Mouse (Mus musculus) lung, embryonic 14.5 days (tissue): Measurements from ENCODE around the gene Deup1. TPM values are rescaled to one million over a fixed set of nuclear protein-coding genes. Genes with fewer than 3 reads are reported as not detected.

Experiments used
- ATAC-seq: fragments of 200-750 bp; cut with Nextera tagmentation; 2 replicates; pipeline ENCODE4 v1.8.0; 2017; ENCODE audit warnings: mild to moderate bottlenecking, moderate TSS enrichment, moderate library complexity; ENCODE audit not compliant: insufficient read depth
- DNase-seq: peaks from one replicate; pipeline ENCODE4 v3.0.0-alpha.2; 2015
- H3K27ac ChIP-seq: fragments of 300-500 bp; sonication (generic); 2 replicates; pipeline ENCODE4 v1.5.1; 2014; ENCODE audit warnings: low read depth, mild to moderate bottlenecking, moderate library complexity
- H3K27me3 ChIP-seq: fragments of 300-500 bp; sonication (generic); 2 replicates; pipeline ENCODE4 v1.6.1; 2014; ENCODE audit warnings: low read length, control low read depth; ENCODE audit not compliant: insufficient read depth
- H3K36me3 ChIP-seq: fragments of 300-500 bp; sonication (generic); 2 replicates; pipeline ENCODE4 v1.6.1; 2014; ENCODE audit warnings: control low read depth; ENCODE audit not compliant: insufficient read depth
- H3K4me1 ChIP-seq: fragments of 300-500 bp; sonication (generic); 2 replicates; pipeline ENCODE4 v1.6.1; 2014; ENCODE audit warnings: antibody characterized with exemption, control low read depth; ENCODE audit not compliant: insufficient read depth
- H3K4me2 ChIP-seq: fragments of 300-500 bp; sonication (generic); 2 replicates; pipeline ENCODE4 v1.6.1; 2014; ENCODE audit warnings: mild to moderate bottlenecking
- H3K4me3 ChIP-seq: fragments of 300-500 bp; sonication (generic); 2 replicates; pipeline ENCODE4 v1.5.1; 2014; ENCODE audit warnings: low read depth, low read length
- H3K9ac ChIP-seq: fragments of 300-500 bp; sonication (generic); 2 replicates; pipeline ENCODE4 v1.6.1; 2014
- H3K9me3 ChIP-seq: fragments of 300-500 bp; sonication (generic); 2 replicates; pipeline ENCODE4 v1.6.1; 2016; ENCODE audit warnings: low read depth, low read length, control low read depth
- CTCF ChIP-seq: IDR thresholded peaks from 2 replicates; pipeline ENCODE4 v1.5.1; 2016; ENCODE audit warnings: antibody characterized with exemption, low read depth
- WGBS: fragments of 180-500 bp; shearing (Covaris S2); extraction: QIAGEN DNeasy Blood & Tissue Kit; methylation state at CpG from one replicate; pipeline ENCODE4 v1.1.7; 2014; 5-methylcytosine and 5-hydroxymethylcytosine counted together
- polyA plus RNA-seq: library from polyadenylated mRNA; unstranded; fragments of >200 nt; fragmentation: Nextera tagmentation; extraction: Ambion mirVana; gene quantifications from 2 replicates; pipeline ENCODE4 v1.2.1, GENCODE M21; 2014

Deup1 gene
- polyA plus RNA-seq, 1 experiment from 2014 or later: 1.1 TPM

GRCm38 (mm10) chr9:15587157-15587854 is 40.4 kb downstream of the Deup1 start:
- H3K27me3 ChIP-seq: no peaks in the 10 kb centered on the region
- ATAC-seq (no peak), DNase-seq (no peak)
- WGBS: 38% methylated on average over 6 of the region's 6 CpGs
- H3K9me3 ChIP-seq: no peaks in the 10 kb centered on the region
- H3K4me3 ChIP-seq: no peak overlapping the region
- no peak overlapping the region for H3K4me2 ChIP-seq
- no peak overlapping the region for H3K27ac ChIP-seq
- no peaks in the 10 kb centered on the region for H3K36me3 ChIP-seq
- H3K4me1 ChIP-seq: no peaks in the 10 kb centered on the region
- H3K9ac ChIP-seq: no peak overlapping the region
- no peak for TF ChIP-seq CTCF

GRCm38 (mm10) chr9:15585956-15586355 is 41.8 kb downstream of the Deup1 start:
- TF ChIP-seq CTCF: no peak
- H3K4me3 ChIP-seq: no peak overlapping the region
- H3K4me2 ChIP-seq: no peak overlapping the region
- no peaks in the 10 kb centered on the region for H3K4me1 ChIP-seq
- no peak overlapping the region for H3K27ac ChIP-seq
- no peaks in the 10 kb centered on the region for H3K27me3 ChIP-seq
- 89% methylated on average over 1 of the region's 1 CpGs for WGBS
- H3K9me3 ChIP-seq: no peaks in the 10 kb centered on the region
- ATAC-seq (no peak), DNase-seq (no peak)
- no peaks in the 10 kb centered on the region for H3K36me3 ChIP-seq
- no peak overlapping the region for H3K9ac ChIP-seq

GRCm38 (mm10) chr9:15584209-15584608 is 43.5 kb downstream of the Deup1 start:
- no peak overlapping the region for H3K4me3 ChIP-seq
- 78% methylated on average over 9 of the region's 9 CpGs for WGBS
- no peak overlapping the region for H3K27ac ChIP-seq
- H3K36me3 ChIP-seq: no peaks in the 10 kb centered on the region
- TF ChIP-seq CTCF: no peak
- ATAC-seq: no peak
- H3K27me3 ChIP-seq: no peaks in the 10 kb centered on the region
- no peak overlapping the region for H3K4me2 ChIP-seq
- no peak for DNase-seq
- H3K9me3 ChIP-seq: no peaks in the 10 kb centered on the region
- no peaks in the 10 kb centered on the region for H3K4me1 ChIP-seq
- H3K9ac ChIP-seq: no peak overlapping the region

- H3K4me1 ChIP-seq: no peaks in the 10 kb centered on the region
- no peak for DNase-seq
- no peak for TF ChIP-seq CTCF
- H3K36me3 ChIP-seq: no peaks in the 10 kb centered on the region
- no peak overlapping the region for H3K4me3 ChIP-seq
- WGBS: 88% methylated on average over 5 of the region's 5 CpGs
- no peak overlapping the region for H3K4me2 ChIP-seq
- H3K27ac ChIP-seq: no peak overlapping the region
- no peak for ATAC-seq
- H3K9me3 ChIP-seq: no peaks in the 10 kb centered on the region
- H3K27me3 ChIP-seq: no peaks in the 10 kb centered on the region
- no peak overlapping the region for H3K9ac ChIP-seq
Measured at GRCm38 (mm10) chr9:15582026-15582425, 45.7 kb downstream of the Deup1 start.

- ATAC-seq (no peak), DNase-seq (no peak)
- 48% methylated on average over 6 of the region's 6 CpGs for WGBS
- H3K27me3 ChIP-seq: no peaks in the 10 kb centered on the region
- no peak overlapping the region for H3K4me2 ChIP-seq
- H3K36me3 ChIP-seq: no peaks in the 10 kb centered on the region
- no peaks in the 10 kb centered on the region for H3K9me3 ChIP-seq
- no peak overlapping the region for H3K9ac ChIP-seq
- H3K4me3 ChIP-seq: no peak overlapping the region
- no peak overlapping the region for H3K27ac ChIP-seq
- no peaks in the 10 kb centered on the region for H3K4me1 ChIP-seq
- TF ChIP-seq CTCF: no peak
Measured at GRCm38 (mm10) chr9:15580176-15580575, 47.6 kb downstream of the Deup1 start.

GRCm38 (mm10) chr9:15578946-15579345 is 48.8 kb downstream of the Deup1 start:
- Histone ChIP-seq H3K4me1 (no peaks in the 10 kb centered on the region), H3K9me3 (no peaks in the 10 kb centered on the region), H3K9ac (no peak overlapping the region), H3K4me3 (no peak overlapping the region), H3K27me3 (no peaks in the 10 kb centered on the region), H3K27ac (no peak overlapping the region), H3K36me3 (no peaks in the 10 kb centered on the region), H3K4me2 (no peak overlapping the region)
- TF ChIP-seq CTCF: no peak
- WGBS: 75% methylated on average over 9 of the region's 9 CpGs
- ATAC-seq: no peak
- no peak for DNase-seq

GRCm38 (mm10) chr9:15578427-15578826 is 49.3 kb downstream of the Deup1 start:
- TF ChIP-seq CTCF: no peak
- 57% methylated on average over 1 of the region's 1 CpGs for WGBS

More at GRCm38 (mm10) chr9:15578427-15578826, 49.3 kb downstream of the Deup1 start:
- Histone ChIP-seq H3K27me3 (no peaks in the 10 kb centered on the region), H3K4me2 (no peak overlapping the region), H3K36me3 (no peaks in the 10 kb centered on the region), H3K4me3 (no peak overlapping the region), H3K27ac (no peak overlapping the region), H3K9me3 (no peaks in the 10 kb centered on the region), H3K9ac (no peak overlapping the region), H3K4me1 (no peaks in the 10 kb centered on the region)
- no peak for ATAC-seq
- no peak for DNase-seq
